15 mouse cellular contexts compared by ENCODE assay signal in the genomic region with DNA sequence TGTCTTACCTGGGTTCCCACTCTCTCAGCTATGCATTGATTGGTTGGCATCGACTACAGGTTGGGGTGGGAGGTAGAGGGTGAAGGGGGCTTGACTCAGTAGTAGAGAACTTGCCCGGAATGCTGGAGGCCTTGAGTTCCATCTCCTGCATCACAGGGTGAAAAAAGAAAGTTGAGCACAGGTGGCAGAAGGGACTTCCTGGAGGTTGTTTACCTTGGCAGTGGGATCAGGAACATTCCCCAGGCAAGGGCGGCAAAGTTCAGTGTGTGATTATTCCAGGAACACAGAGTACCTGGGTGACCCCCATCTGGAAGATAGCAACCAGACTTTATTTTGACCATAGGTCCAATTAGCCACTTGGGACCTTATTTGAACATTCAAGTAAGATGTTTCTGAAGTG. TPM values are rescaled to one million over a fixed set of nuclear protein-coding genes. Genes with fewer than 3 reads are reported as not detected.
DNase-seq lines count a peak whose midpoint lies in the region; ATAC-seq lines count a peak whose summit lies in the region.
"Had no signal": no experiment of that assay in that cellular context is flagged by ENCODE, and none has a peak within 500 bp of the region (broad histone marks: within the 10 kb centered on the region; RNA-seq: fewer than 3 reads in every experiment).

No protein-coding gene starts in this region.

- H3K4me1 ChIP-seq in midbrain, embryonic 14.5 days (ENCODE audit: control insufficient read depth, insufficient read depth, low read length), result no peaks in the 10 kb centered on the region
- H3K4me1 ChIP-seq: liver, embryonic 15.5 days; neural tube, embryonic 13.5 days had no signal

- H3K9me3 ChIP-seq in midbrain, embryonic 14.5 days (ENCODE audit: control insufficient read depth, low read length), result no peaks in the 10 kb centered on the region
- H3K9me3 ChIP-seq: limb, embryonic 10.5 days; liver, embryonic 15.5 days; neural tube, embryonic 13.5 days had no signal

- no peak overlapping the region for H3K4me3 ChIP-seq in midbrain, embryonic 14.5 days (replicated peaks; ENCODE audit: low read depth, low read length)
- H3K4me3 ChIP-seq: limb, embryonic 10.5 days; liver, embryonic 15.5 days; neural tube, embryonic 13.5 days had no signal

- no peaks in the 10 kb centered on the region for H3K36me3 ChIP-seq in midbrain, embryonic 14.5 days (ENCODE audit: control insufficient read depth, insufficient read depth, low read length)
- H3K36me3 ChIP-seq: limb, embryonic 10.5 days; liver, embryonic 15.5 days; neural tube, embryonic 13.5 days had no signal

- no peak overlapping the region for H3K27ac ChIP-seq in midbrain, embryonic 14.5 days (replicated peaks; ENCODE audit: low read depth, low read length)
- H3K27ac ChIP-seq: limb, embryonic 10.5 days; liver, embryonic 15.5 days; neural tube, embryonic 13.5 days had no signal

- WGBS in midbrain, embryonic 14.5 days, result 89% methylated on average over 3 of the region's 3 CpGs

- peak; percentile 20 for DNase-seq in testis, postnatal 14 days (ENCODE audit: low spot score)
- DNase-seq in testis, postnatal 10 days (ENCODE audit: low spot score), result no peak
- DNase-seq in kidney, postnatal 25 days, result peak; percentile 55 to 84
- peak; percentile 43 for DNase-seq in lung, postnatal 14 days
- no peak for DNase-seq in midbrain, embryonic 14.5 days
- no peak for DNase-seq in urinary bladder, adult 18-20 months (ENCODE audit: low spot score in 2 of 2)
- DNase-seq: adrenal gland, postnatal 14 days; cerebellum, adult 9-10 months; layer of hippocampus, postnatal 36 days; right cerebral cortex, postnatal 4 days had no signal

- no peak for ATAC-seq in midbrain, embryonic 14.5 days (ENCODE audit: low FRiP score, low TSS enrichment)
- ATAC-seq in CD4-positive, CD25-positive, alpha-beta regulatory T cell, adult 4 months, result no peak
- ATAC-seq: forebrain, embryonic 14.5 days had no signal

- H3K9ac ChIP-seq in midbrain, embryonic 14.5 days (replicated peaks; ENCODE audit: low read length), result no peak overlapping the region
- H3K9ac ChIP-seq: liver, embryonic 15.5 days; neural tube, embryonic 13.5 days had no signal

- H3K4me2 ChIP-seq in midbrain, embryonic 14.5 days (ENCODE audit: low read length), result no peak overlapping the region
- H3K4me2 ChIP-seq: liver, embryonic 15.5 days; neural tube, embryonic 13.5 days had no signal

- H3K27me3 ChIP-seq in midbrain, embryonic 14.5 days (ENCODE audit: control insufficient read depth, insufficient read depth, low read length), result no peaks in the 10 kb centered on the region
- H3K27me3 ChIP-seq: neural tube, embryonic 13.5 days had no signal

RNA-seq across cellular contexts. Expression of a gene that starts 14.3 kb away (rescaled TPM):
- polyA plus RNA-seq in midbrain, embryonic 14.5 days (2014; fragmentation: Nextera tagmentation; extraction: Ambion mirVana), result 17.3 and 22.2 TPM in 2 replicates
- 10 to 100 TPM; 31.8 to 35.7 TPM for polyA plus RNA-seq in CD4-positive, CD25-positive, alpha-beta regulatory T cell, adult 4 months (2017; shearing (Covaris generic))

RNA-seq across cellular contexts. Expression of a gene that starts 26.8 kb away (rescaled TPM):
- polyA plus RNA-seq in midbrain, embryonic 14.5 days (2014; fragmentation: Nextera tagmentation; extraction: Ambion mirVana), result 31.1 and 35.8 TPM in 2 replicates
- under 1 TPM in 1 of 2 experiments, not detected in 1; 0.38 TPM for polyA plus RNA-seq in CD4-positive, CD25-positive, alpha-beta regulatory T cell, adult 4 months (2017; shearing (Covaris generic))

Comparison
In these comparisons a context has a peak if more than half of its experiments do, and no peak if none do; other contexts are left out.
1. DNase-seq: peak in testis, postnatal 14 days (single experiment), kidney, postnatal 25 days (2 of 2) and lung, postnatal 14 days (single experiment); none in testis, postnatal 10 days (single experiment), midbrain, embryonic 14.5 days (single experiment) and urinary bladder, adult 18-20 months (0 of 2).
2. RNA of a gene that starts 26.8 kb away (polyA plus RNA-seq): 31.1 to 35.8 TPM in midbrain, embryonic 14.5 days; 0.38 TPM in CD4-positive, CD25-positive, alpha-beta regulatory T cell, adult 4 months; every median in the first group is over 10 times any median in the second.